Mouse (Mus musculus): Measurements from ENCODE around the gene Arl6.

The Arl6 gene

DNA sequence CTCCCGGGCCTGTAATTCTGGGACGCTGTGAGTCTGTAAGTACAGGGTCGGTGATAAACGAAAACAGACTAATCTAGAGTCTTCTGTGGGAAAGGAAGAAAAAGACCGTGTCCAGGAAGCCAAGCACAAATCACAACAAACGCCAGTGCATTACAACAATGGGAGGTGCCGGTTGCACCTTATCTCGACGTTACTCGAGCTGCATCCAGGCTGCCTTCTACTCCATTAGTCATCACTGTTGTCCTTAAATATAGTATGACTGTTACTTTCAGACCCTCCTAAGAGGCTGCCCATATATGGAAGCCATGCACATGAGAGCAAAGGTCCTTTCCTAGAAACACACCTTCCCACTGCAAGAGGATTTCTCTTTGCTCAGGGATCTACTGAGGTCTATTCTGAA lies 51.4 kb downstream of the Arl6 start:
- DNase-seq (ENCODE audit: low read depth in 2 of 2, low spot score in 2 of 2): no peak

DNA sequence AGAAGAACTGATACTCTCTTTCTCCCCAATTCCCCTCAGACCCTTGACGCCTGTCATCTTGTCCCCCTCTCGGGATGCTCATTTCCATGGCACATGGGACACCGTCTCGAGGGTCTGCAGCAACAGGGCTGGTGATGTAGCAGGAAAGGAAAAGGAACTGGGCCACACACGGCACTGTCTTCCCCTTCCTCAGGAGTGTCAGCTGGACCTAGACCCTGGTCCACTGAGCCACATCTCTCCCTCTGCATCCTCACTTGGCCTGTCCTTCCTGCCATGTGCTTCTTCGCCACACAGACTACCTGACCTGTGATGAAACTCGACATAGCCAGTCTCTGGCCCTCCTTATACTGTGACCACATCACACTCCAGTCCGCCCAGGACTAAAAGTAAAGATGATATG lies 52.3 kb downstream of the Arl6 start:
- DNase-seq (ENCODE audit: low read depth in 2 of 2, low spot score in 2 of 2): no peak

DNA sequence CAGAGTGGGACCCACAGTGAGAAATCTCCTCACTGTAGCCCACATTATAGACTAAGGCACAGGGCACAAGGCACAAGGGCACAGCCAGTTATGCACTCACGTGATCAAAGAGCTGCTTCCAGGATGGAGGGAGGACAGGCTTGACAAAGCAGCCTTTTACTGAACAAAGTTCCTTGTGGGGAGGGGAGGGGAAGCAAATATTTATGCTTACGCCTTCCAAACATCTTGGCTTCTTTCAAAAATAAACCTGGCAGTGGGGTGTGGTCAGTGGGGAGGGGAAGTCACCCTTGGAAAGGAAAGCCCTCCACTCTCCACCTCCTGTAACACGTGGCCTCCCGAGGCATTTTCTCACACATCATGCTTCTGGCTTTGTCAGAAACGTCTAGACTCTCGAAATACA lies 52.9 kb downstream of the Arl6 start:
- no peak for DNase-seq (ENCODE audit: low read depth in 2 of 2, low spot score in 2 of 2)

DNA sequence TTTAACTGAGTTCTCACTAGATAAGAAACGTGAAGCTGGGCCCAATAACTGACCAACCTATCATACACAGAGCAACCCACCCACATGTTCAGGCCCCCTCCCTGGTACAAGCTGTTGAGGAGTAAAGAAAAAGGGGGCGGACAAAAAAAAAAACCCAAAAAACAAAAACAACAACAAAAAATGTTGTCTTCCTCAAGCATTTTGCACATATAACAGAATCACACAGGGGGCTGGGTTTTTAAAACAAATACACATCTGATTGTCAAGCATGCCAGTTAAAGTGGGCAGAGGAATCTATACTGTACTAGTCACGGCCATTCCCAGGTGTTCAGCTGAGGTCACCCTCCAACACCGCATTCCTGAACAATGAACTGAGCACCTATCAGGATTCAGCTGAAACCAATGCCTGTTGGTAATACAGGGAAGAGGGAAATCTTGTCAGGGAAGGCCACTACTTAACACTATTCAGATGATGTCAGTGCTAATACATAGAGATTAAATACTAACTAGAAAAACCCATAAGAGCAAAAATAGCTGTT lies 53.4 kb downstream of the Arl6 start:
- no peak for DNase-seq (ENCODE audit: low read depth in 2 of 2, low spot score in 2 of 2)

DNA sequence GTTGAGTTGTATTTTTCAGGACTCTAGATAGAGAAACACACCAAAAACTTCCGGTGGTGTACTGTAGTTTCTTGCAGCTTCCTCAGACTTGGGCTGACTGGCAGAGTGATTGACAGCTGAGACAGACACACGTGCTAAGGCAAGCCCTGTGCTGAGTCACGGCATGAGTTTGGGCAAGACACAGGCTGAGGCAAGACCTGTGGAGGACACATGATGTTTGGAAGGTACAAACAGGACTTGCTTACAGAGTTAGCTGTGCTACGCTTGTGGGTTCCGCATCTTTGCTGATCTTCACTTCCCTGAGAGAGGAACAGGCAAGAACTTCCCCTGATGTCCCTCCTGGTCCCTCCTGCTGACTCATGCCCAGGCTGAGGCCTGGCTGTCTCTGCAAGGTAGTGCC lies 55.7 kb downstream of the Arl6 start:
- no peak for DNase-seq (ENCODE audit: low read depth in 2 of 2, low spot score in 2 of 2)

DNA sequence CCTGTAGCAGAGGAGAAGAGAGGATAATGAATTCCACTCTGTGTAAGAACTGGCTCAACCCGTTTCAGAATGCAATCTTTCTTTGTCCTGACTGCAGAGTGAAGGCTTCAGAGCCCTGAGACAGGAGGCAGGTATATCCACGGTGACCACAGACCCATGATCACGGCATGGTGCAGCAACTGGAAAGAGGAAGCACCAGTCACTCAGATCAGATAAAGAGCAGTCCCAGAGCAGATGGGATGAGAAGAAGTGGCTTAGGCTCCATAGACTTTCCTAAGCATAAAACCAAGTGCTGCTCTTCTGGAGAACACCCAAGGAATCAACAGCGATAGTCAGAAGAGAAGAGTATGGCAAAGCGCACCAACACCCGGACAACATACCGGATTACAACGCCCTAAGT lies 60.0 kb downstream of the Arl6 start:
- DNase-seq (ENCODE audit: low read depth in 2 of 2, low spot score in 2 of 2): no peak

DNA sequence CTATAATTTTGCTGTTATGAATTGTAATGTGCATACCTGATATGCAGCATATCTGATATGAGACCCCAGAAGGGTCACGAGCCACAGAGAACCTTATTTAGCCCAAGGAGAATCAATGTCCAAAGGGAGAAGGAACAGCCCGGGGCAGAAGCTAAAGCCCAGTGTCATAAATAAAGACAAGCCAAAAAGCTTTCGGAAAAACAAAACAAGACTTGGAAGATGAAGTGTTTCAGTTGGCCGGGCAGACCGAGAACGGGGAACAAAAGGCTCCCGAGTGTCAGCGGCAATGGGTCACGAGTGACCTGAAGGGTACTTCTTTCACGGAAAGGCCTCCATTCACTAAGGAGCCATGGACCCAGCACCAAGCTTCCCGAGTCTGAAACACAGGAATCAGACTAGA lies 65.2 kb downstream of the Arl6 start:
- no peak for DNase-seq (ENCODE audit: low read depth in 2 of 2, low spot score in 2 of 2)

DNA sequence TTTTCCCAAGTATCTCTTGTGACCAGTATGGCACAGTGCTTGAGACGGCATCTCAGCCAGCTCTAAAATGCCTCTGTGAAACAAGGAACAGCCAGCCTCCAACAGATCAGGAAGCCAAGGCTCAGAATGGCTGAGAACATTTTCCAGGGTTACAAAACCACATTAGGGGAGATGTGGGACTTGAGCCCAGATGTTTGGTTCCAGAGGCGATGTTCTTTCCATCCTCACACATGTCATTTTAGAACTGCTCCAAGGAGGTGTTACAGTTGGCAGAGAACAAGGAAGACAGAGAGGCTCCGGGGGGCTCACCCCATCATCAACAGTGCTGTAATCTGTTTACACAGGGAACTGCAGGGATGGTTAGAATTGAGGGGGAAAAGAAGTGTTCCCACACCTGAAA lies 66.5 kb downstream of the Arl6 start:
- no peak for DNase-seq (ENCODE audit: low read depth in 2 of 2, low spot score in 2 of 2)

DNA sequence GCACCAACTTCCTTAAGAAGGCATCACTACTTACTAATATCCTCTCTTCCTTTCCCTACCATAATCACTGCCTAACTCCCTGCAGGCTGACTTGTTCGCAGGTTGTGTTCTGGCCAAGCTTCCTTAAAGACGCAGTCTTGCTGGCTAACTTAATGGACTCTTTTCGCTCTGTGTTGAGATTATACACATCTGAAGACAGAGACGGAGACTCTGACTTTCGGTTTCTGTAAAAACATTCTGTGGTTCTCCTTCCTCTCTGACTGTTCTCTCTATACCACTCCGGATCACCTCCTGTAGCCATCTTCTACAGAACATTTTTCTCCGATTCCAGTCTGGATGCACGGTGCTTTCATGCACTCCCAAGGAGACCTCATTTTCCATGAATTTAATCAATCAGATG lies 68.4 kb downstream of the Arl6 start:
- DNase-seq (ENCODE audit: low read depth in 2 of 2, low spot score in 2 of 2): no peak

DNA sequence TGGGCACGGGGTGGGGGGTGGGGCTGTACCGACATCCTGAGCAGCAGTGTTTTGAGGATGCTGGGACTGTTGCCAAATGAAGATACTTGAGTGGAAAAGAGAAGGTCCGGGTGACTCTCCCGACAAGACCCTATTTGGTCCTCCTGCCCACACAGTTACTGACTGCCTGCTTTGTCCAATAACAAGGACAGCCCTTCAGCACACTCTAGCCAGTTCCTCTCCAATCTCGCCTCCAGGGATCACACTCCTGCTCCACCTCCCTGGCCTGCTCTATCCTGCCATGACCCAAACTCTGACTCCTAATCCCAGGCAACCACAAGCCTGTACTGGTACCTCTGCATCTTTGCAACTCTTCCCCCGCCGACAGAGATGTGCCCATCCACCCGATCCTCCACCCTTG lies 69.4 kb downstream of the Arl6 start:
- DNase-seq (ENCODE audit: low read depth in 2 of 2, low spot score in 2 of 2): no peak

DNA sequence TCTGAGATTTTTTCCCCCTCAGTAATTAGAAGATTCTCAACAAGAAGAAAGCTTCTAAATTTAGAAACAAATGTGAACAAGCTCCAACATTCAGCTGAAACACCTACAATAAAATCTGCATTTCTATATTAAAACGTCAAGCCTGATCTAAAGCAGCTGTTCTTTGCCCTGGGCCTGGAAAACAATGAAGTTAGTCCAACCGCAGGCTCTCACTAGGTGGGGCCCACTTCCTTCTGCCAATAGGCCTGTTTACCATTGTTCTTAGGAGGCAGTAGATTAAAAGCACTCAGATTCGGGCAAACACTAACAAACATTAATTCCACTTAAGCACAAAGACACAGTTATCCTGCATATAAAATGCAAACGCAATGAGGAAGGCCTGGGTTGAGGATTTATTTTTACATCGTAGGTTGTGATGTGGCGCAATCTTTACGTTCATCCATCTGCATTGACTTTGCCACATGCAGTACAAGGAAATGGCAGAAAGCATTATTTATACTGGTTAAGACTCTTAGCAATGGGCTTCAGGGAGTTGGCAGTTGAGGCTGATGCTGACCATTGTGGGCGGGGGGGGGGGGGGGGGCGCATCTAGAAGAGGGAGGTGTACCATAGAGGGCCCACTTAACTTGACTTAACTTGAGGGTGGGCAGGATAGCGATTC lies 71.3 kb downstream of the Arl6 start:
- no peak for DNase-seq (ENCODE audit: low read depth in 2 of 2, low spot score in 2 of 2)

DNA sequence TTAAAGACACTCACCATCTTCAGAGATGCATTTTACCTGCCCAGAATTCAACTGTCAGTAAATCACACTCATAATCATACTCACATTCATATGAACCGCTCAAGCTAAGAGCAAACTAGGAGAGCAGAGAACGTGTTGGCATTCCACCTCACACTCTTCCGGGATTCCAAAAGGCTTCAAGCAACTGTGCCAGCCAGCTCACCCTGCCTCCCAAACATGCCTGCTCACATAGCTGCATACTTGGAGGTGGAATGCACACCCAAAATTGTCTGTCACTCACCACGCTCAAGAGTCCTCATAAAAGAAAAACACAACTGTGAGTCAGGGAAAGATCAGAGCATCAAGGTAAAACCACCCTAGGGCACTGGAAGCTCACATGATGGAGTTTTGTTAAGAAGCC lies 72.8 kb downstream of the Arl6 start:
- no peak for DNase-seq (ENCODE audit: low read depth in 2 of 2, low spot score in 2 of 2)

DNA sequence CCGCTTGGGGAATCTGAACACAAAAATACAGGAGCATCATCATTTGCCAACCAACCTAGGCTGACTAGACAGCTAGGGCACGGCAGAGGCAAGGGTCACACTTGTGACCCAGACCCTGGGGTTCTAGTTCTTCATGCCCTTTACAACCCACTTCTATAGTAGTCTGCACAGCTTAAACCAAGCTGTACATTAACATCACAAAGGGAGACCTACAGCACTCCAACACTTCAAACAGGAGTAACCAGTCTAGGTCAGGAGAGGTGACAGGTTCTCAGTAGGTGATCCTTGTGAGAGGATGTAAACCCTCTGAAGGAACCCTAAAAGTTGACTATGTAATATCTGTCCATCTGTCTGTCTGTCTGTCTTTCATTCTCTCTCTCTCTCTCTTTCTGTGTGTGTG lies 73.6 kb downstream of the Arl6 start:
- DNase-seq (ENCODE audit: low read depth in 2 of 2, low spot score in 2 of 2): no peak

DNA sequence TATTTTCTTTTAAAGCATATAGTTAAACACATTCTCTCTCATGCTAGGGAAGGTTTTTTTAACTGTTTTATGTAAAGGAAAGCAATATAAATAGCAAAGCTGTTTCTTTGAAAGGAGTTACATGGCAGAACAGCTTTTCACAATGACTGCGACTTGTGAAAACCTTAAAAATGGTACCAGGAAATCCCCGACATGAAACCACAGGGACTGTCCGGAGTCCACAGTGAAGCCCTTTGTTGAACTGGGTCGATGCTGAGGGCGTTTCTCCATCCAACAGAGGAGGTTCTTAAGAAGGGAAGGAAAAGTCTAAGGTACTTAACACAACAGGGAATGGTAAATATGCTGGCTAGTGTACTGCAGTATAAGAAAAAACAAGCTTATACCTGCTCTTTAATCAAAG lies 75.2 kb downstream of the Arl6 start:
- DNase-seq (ENCODE audit: low read depth in 2 of 2, low spot score in 2 of 2): no peak
